Mouse (Mus musculus) intestine, postnatal 0 days (tissue): ENCODE results near the gene Dtx3l. TPM values are rescaled to one million over a fixed set of nuclear protein-coding genes. Genes with fewer than 3 reads are reported as not detected.
A peak's percentile ranks its signal among the peaks of the same experiment; 100 is the strongest.

ENCODE experiments used
- ATAC-seq: fragments of 200-750 bp; cut with Nextera tagmentation; 2 replicates; pipeline ENCODE4 v1.8.0; 2017; ENCODE audit warnings: mild to moderate bottlenecking, moderate TSS enrichment, moderate library complexity
- H3K27ac ChIP-seq: fragments of 300-500 bp; sonication (generic); 2 replicates; pipeline ENCODE4 v1.5.1; 2014; ENCODE audit warnings: mild to moderate bottlenecking, low read depth, low read length, moderate library complexity
- H3K27me3 ChIP-seq: fragments of 300-500 bp; sonication (generic); replicated peaks from 2 replicates; pipeline ENCODE4 v1.6.1; 2014; ENCODE audit warnings: low read length, mixed read lengths; ENCODE audit not compliant: control insufficient read depth, insufficient read depth
- H3K36me3 ChIP-seq: fragments of 300-500 bp; sonication (generic); 2 replicates; pipeline ENCODE4 v1.6.1; 2014; ENCODE audit warnings: mild to moderate bottlenecking, moderate library complexity; ENCODE audit not compliant: control insufficient read depth, insufficient read depth
- H3K4me1 ChIP-seq: fragments of 300-500 bp; sonication (generic); replicated peaks from 2 replicates; pipeline ENCODE4 v1.6.1; 2014; ENCODE audit warnings: antibody characterized with exemption, low read length, mixed read lengths; ENCODE audit not compliant: control insufficient read depth, insufficient read depth
- H3K4me2 ChIP-seq: fragments of 300-500 bp; sonication (generic); replicated peaks from 2 replicates; pipeline ENCODE4 v1.6.1; 2014; ENCODE audit warnings: low read depth, mild to moderate bottlenecking, moderate library complexity
- H3K4me3 ChIP-seq: fragments of 300-500 bp; sonication (generic); 2 replicates; pipeline ENCODE4 v1.5.1; 2014; ENCODE audit warnings: low read depth, low read length
- H3K9ac ChIP-seq: fragments of 300-500 bp; sonication (generic); 2 replicates; pipeline ENCODE4 v1.6.1; 2014; ENCODE audit warnings: mild to moderate bottlenecking, low read depth, low read length
- H3K9me3 ChIP-seq: fragments of 300-500 bp; sonication (generic); 2 replicates; pipeline ENCODE4 v1.6.1; 2016; ENCODE audit warnings: mixed run types; ENCODE audit not compliant: control insufficient read depth
- CTCF ChIP-seq: sonication (generic); IDR thresholded peaks from 2 replicates; pipeline ENCODE4 v1.5.1; 2016; ENCODE audit warnings: low read depth, mild to moderate bottlenecking, control low read depth, antibody characterized with exemption, moderate library complexity
- WGBS: fragments of 180-500 bp; shearing (Covaris S2); extraction: QIAGEN DNeasy Blood & Tissue Kit; methylation state at CpG from one replicate; pipeline ENCODE4 v1.1.7; 2014; 5-methylcytosine and 5-hydroxymethylcytosine counted together
- polyA plus RNA-seq: library from polyadenylated mRNA; unstranded; fragments of >200 nt; fragmentation: Nextera tagmentation; extraction: Ambion mirVana; gene quantifications from 2 replicates; pipeline ENCODE4 v1.2.1, GENCODE M21; 2015

Dtx3l gene
- polyA plus RNA-seq, 1 experiment from 2014 or later: 10.6 TPM

DNA sequence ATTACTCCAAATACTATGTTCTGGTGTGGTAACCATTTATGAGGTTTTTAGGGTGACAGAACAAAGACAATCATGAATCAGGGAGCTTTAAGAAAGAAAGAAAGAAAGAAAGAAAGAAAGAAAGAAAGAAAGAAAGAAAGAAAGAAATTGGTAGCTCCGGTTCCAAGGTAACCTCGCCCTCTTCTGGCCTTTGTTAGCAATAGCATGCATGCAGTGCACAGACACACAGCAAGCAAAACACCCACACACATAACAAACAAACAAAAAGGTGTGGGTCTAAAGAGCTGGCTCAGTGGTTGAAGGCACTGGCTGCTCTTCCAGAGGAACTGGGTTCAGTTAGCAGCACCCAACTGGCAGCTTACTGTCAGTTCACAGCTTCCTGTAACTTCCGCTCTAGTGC, 48.3 kb downstream of the Dtx3l start:
- Histone ChIP-seq H3K4me3 (no peak overlapping the region), H3K9me3 (no peaks in the 10 kb centered on the region), H3K4me2 (no peak overlapping the region), H3K27ac (no peak overlapping the region), H3K9ac (no peak overlapping the region), H3K36me3 (no peaks in the 10 kb centered on the region), H3K27me3 (no peaks in the 10 kb centered on the region), H3K4me1 (no peaks in the 10 kb centered on the region)
- peak; percentile 65 for TF ChIP-seq CTCF
- ATAC-seq: no peak
- WGBS: 82% methylated on average over 3 of the region's 3 CpGs

DNA sequence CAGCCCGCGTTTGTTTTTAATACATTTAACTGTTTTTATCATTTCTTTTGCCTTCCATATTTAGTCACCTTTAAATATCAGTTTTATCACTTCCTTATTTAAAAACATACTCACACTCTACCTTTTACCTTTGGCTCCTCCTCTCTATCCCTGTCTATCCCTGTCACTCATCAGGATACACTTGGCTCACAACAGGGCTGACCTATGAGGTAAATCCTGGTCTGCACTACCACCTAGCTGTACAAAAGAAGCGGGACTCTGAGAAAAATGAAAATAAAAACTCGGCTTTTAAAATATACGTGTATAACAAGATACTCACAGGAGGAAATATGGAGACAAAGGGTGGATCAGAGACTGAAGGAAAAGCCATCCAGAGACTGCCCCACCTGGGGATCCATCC, 50.0 kb downstream of the Dtx3l start:
- ATAC-seq: no peak
- no peaks in the 10 kb centered on the region for H3K4me1 ChIP-seq
- H3K4me3 ChIP-seq: no peak overlapping the region
- no peak overlapping the region for H3K9ac ChIP-seq
- H3K9me3 ChIP-seq: no peaks in the 10 kb centered on the region
- H3K4me2 ChIP-seq: no peak overlapping the region
- 92% methylated on average over 5 of the region's 5 CpGs for WGBS
- no peaks in the 10 kb centered on the region for H3K27me3 ChIP-seq
- TF ChIP-seq CTCF: no peak
- H3K36me3 ChIP-seq: no peaks in the 10 kb centered on the region
- H3K27ac ChIP-seq: no peak overlapping the region

DNA sequence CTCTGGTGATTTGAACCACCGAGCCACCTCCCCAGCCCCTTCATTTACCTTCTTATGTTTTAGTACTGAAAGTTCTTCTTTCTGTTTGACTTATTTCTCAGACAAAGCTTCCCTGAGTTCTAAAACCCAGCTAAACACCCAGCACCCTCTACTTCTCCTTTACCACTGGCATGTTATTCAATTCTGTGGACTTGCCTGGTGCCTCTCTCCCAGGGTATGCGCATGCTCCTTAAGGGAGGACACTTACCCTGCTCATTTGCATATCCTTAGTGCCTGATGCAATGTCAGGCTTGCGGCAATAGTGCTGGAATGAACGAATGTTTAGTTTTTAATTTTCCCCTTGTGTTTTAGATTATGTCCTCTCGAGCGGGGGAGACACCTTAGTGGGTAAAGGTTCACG, 50.8 kb downstream of the Dtx3l start:
- Histone ChIP-seq H3K9me3 (no peaks in the 10 kb centered on the region), H3K36me3 (no peaks in the 10 kb centered on the region), H3K4me3 (no peak overlapping the region), H3K4me2 (no peak overlapping the region), H3K27ac (no peak overlapping the region), H3K9ac (no peak overlapping the region), H3K27me3 (no peaks in the 10 kb centered on the region), H3K4me1 (no peaks in the 10 kb centered on the region)
- no peak for ATAC-seq
- WGBS: 83% methylated on average over 7 of the region's 7 CpGs
- no peak for TF ChIP-seq CTCF

Other genes with a start within 250 kb of the Dtx3l start
- 20.4 and 22.0 TPM in 2 replicates for gene Dirc2, start 169.8 kb downstream of the Dtx3l start, polyA plus RNA-seq
- gene Hspbap1, start 168.8 kb downstream of the Dtx3l start, polyA plus RNA-seq: 8.0 and 9.5 TPM in 2 replicates
- gene Parp14, start 67.6 kb downstream of the Dtx3l start, polyA plus RNA-seq: 7.1 and 9.7 TPM in 2 replicates
- gene Parp9, start 681 bp downstream of the Dtx3l start, polyA plus RNA-seq: 29.2 and 29.9 TPM in 2 replicates
- gene Kpna1, start 39.6 kb upstream of the Dtx3l start, polyA plus RNA-seq: 17.6 and 22.2 TPM in 2 replicates
- 3.8 and 4.0 TPM in 2 replicates for gene Wdr5b, start 102.0 kb upstream of the Dtx3l start, polyA plus RNA-seq
- 445 and 480 TPM in 2 replicates for gene Fam162a, start 132.4 kb upstream of the Dtx3l start, polyA plus RNA-seq
- 64.6 and 65.2 TPM in 2 replicates for gene Ccdc58, start 132.5 kb upstream of the Dtx3l start, polyA plus RNA-seq
- 0.12 TPM in 1 of 2 replicates, not detected in the other for gene Csta1, start 192.1 kb upstream of the Dtx3l start, polyA plus RNA-seq
- gene Stfa2l1, start 217.7 kb upstream of the Dtx3l start, polyA plus RNA-seq: 0.42 and 0.76 TPM in 2 replicates
- gene Gm5483, start 245.1 kb upstream of the Dtx3l start, polyA plus RNA-seq: 0.81 and 1.2 TPM in 2 replicates